Mouse (Mus musculus) E14TG2a.4 (cell line): Measurements from ENCODE around the gene Gtf2f1.

Experiments used
- CTCF ChIP-seq: conservative IDR thresholded peaks from 2 replicates; pipeline ENCODE4 v1.5.1; 2014; ENCODE audit warnings: low read length
- NANOG ChIP-seq: IDR thresholded peaks from 2 replicates; pipeline ENCODE4 v1.6.1; 2014; ENCODE audit warnings: borderline replicate concordance, low read length, mixed read lengths
- POU5F1 ChIP-seq: IDR thresholded peaks from 2 replicates; pipeline ENCODE4 v1.6.1; 2014; ENCODE audit warnings: low read length, borderline replicate concordance

DNA sequence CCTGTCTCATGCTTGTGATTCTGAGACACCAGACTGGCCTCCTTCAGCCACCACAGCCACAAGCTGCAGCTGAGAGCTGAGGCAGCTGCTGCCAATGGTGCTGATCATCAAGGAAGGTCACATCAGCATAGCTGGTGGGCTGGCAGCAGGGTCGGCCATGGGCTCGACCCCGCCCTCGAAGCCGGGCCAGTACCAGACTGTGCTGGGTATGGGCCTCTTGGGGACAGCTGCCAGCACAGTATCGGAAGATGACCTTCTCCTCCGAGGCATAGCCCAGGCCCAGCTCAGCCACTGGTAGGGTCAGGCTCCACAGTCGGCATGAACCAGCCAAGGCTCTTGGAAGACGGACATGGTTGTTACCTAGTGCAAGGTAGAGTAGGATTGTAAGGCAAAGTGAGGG, 11.7 kb downstream of the Gtf2f1 start:
- TF ChIP-seq CTCF, result no peak
- TF ChIP-seq POU5F1, result no peak
- no peak for TF ChIP-seq NANOG
